Mouse (Mus musculus) spleen, embryonic (tissue): ENCODE measurements around the gene Adgrl1.

Experiments
- CTCF ChIA-PET: fragments of 350-600 bp; sonication (Branson Sonifier 250); formaldehyde crosslinking; loops from one replicate; lab custom pipeline; 2022; lab: Charles Lee

Adgrl1 gene

DNA sequence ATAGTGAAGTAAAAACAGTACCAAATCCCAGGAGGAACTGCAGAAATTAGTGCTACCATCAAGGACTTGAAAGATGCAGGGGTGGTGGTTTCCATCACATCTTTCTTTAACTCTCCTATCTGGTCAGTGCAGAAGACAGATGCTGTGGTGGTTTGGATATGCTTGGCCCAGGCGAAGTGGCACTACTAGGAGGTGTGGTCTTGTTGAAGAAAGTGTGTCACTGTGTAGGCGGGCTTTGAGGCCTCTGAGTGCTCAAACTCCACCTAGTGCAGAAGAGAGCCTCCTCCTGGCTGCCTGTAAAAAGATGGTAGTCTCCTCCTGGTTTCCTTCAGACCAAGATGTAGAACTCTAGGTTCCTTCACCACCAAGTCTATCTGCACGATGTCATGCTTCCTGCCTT lies 45.6 kb downstream of the Adgrl1 start:
- CTCF ChIA-PET, result no interaction called here

- CTCF ChIA-PET, result interaction anchor here (0.5 to 1.0 kb wide), 2 partner anchors 17 to 258 kb away, joined by 4 to 7 read pairs; no protein-coding TSS in a partner anchor
These were observed 54.8 kb downstream of the Adgrl1 start for GRCm38 (mm10) chr8:83954749-83955105.

GRCm38 (mm10) chr8:83955106-83955957 lies 55.4 kb downstream of the Adgrl1 start, which contains the start of the genes Gm10644 and Asf1b:
Gene Gm10644, minus strand, starts transcription at chr8:83955205.
Gene Asf1b, plus strand, starts transcription at chr8:83955507.
- CTCF ChIA-PET, result interaction anchor here (0.5 to 1.0 kb wide), 3 partner anchors 16 to 623 kb away, joined by 4 to 7 read pairs (median 5); no protein-coding TSS in a partner anchor

DNA sequence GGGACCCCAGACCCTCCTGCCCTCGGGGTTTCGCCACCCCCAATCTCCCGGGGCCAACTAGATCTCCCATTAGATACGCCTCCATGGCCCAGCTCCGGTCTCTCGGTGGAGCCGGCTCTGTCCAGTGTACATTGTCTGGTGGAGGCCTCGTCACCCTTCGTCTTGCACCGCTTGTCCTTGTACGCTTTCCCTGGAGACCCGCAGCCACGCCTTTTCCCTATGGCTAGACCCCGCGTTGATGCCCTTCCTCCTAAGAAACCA lies 56.0 kb downstream of the Adgrl1 start:
- CTCF ChIA-PET, result interaction anchor here (1.0 kb wide), 1 partner anchor 15 kb away, joined by 4 read pairs; no protein-coding TSS in a partner anchor

DNA sequence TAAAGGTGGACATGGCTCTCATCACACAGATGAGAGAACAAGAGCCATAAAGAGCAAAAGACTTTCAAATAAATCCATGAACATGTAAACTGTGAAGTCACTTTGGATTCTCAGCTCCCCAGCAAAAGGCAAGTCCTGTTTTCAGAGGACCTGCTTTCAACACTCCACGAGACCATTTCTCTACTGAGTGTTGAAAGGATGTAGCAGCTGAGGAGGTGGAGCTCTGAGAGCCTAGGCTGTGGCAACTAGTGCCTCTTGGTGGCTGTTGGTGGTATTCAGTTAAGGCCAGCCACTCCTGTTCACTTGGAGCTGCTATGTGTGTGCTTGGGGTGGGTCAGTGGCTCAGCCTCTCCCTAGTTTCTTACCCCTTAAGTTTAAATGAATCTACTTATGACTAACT lies 56.9 kb downstream of the Adgrl1 start:
- CTCF ChIA-PET, result no interaction called here

GRCm38 (mm10) chr8:83964015-83964765 lies 64.3 kb downstream of the Adgrl1 start:
- CTCF ChIA-PET, result interaction anchor here (1.2 kb wide), 1 partner anchor 827 kb away, joined by 3 read pairs; no protein-coding TSS in a partner anchor

DNA sequence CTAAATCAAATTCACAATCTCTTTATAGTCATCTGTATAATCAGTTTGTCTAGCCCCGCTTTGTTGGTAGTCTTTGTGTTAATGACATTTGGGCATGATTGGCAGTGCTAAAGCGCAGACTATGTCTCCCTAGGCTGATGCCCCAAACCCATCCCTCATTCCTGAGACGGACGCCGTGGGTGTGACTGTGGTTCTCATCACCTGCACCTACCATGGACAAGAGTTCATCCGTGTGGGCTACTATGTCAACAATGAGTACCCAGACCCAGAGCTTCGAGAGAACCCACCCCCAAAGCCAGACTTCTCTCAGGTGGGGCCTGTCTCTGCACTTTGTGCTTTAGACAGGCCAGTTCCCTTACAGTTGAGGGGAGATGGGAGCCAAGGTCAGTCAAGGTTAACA lies 67.8 kb downstream of the Adgrl1 start:
- CTCF ChIA-PET, result no interaction called here

- CTCF ChIA-PET, result interaction anchor here (1.3 kb wide), 1 partner anchor 16 kb away, joined by 4 read pairs; the partner anchor contains the start of genes Asf1b and Gm10644
These were observed 71.2 kb downstream of the Adgrl1 start for GRCm38 (mm10) chr8:83971121-83971520.

- CTCF ChIA-PET, result interaction anchor here (1.3 kb wide), 1 partner anchor 16 kb away, joined by 4 read pairs; the partner anchor contains the start of genes Asf1b and Gm10644
These were observed 71.8 kb downstream of the Adgrl1 start for GRCm38 (mm10) chr8:83971661-83972060.

DNA sequence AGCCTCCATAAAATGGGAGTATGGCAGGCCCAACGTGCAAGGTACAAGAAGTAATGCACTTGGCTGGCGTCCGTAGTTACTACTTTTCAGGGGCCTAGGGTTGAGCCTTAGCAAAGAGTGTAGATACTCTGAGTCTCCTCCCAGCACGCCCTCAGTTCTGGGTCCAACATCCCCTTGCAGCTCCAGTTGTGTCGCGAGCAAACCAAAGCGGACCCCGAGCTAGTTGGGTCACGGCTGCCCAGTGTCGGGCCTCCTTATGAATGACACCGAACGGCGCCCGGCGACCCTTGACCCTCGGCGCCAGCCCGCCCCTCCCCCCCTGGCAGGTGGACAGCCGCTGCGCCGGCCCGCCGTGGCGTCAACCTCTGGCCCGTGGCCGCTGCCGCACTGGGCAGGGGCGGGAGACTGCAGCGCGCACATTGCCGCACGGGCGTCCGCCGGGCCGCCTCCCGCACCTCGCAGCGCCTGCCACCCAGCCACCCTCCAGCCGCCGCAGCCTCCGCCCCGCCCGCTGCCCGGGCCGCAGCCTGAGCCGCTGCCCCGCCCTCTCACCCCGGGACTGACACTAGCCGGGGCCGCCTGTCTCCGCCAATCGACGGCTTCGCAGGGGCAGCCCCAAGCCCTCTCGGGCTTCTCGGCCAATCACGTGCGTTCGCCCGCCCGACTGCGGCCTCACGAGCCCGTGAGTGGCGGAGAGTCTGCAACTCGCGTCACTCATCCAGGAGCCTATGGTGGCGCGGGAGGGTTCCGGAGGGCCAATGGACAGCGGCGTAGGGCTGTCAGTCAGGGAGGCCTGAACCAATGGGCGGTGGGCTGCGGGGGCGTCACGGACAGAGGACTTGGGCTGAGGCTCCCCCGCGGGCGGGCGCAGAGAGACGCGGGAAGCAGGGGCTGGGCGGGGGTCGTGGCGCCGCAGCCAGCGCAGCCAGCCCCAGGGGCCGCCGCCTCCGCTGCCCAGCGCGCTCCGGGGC lies 72.5 kb downstream of the Adgrl1 start, which contains the start of gene Prkaca:
Prkaca (plus strand) TSS at position 844 of the 971 bp plus-strand sequence.
- CTCF ChIA-PET, result interaction anchor here (0.6 to 1.3 kb wide), 2 partner anchors 17 to 380 kb away, joined by 4 read pairs; partner anchors contain the start of genes Asf1b and Gm10644

GRCm38 (mm10) chr8:83973161-83974031 lies 73.5 kb downstream of the Adgrl1 start:
- CTCF ChIA-PET, result interaction anchor here (0.6 to 0.7 kb wide), 4 partner anchors 10 to 523 kb away, joined by 3 to 22 read pairs (median 4); no protein-coding TSS in a partner anchor

GRCm38 (mm10) chr8:83974521-83974920 lies 74.6 kb downstream of the Adgrl1 start:
- CTCF ChIA-PET, result interaction anchor here (0.6 to 0.9 kb wide), 2 partner anchors 159 to 322 kb away, joined by 3 read pairs; partner anchors contain the start of gene Gipc1

DNA sequence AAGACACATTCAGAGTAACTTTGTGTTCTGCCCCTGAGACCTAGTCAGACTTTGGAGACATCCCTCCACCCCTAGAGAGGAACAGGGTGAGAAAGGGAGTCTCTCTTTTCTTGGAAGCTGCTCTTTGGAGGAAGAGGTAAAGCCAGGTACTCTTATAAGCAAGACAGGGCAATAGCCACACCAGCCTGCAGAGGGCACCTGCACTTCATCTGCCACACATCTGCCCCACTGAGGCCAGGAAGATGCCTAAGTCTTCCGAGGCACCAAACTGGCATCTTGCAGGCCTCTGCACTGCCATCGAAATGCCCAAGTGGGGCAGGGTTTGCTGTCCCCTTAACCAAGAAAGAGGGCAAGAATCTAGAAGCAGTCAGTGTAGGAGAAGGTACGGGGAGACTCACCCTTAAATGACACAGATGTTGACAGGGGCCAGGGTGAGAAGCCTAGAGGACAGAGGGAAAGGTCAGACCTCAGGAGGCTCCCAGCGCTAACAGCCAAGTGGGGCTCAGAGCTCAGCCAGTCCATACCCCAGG lies 76.3 kb downstream of the Adgrl1 start:
- CTCF ChIA-PET, result no interaction called here

DNA sequence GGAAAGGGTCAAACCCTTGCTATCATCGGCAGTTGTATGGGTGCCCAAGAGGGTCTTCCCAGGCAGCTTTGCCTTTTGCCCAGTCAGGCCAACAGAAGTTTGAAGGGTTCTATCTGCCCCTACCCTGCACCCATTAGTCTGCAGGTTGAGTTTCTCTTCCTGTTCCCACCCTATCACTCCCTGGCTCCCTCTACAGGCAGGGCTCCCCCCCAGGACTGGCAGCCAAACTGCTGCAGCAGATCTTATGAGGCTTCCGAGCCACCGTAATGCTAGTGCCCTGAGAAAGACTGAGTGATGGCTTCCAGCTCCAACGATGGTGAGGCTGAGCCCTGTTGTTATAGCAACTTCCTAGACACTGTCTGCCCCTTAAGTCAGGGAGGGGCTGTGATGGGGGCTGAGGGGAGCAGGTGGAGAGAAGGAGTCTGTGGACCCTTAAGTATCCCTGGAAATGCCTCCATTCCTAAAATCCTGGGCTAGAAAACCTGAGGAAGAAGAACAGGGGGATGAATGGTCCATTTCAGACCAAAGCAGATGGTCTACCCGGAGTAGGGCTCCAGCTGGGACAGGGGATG lies 77.0 kb downstream of the Adgrl1 start:
- CTCF ChIA-PET, result no interaction called here

GRCm38 (mm10) chr8:83977646-83978045 lies 77.7 kb downstream of the Adgrl1 start:
- CTCF ChIA-PET, result no interaction called here

GRCm38 (mm10) chr8:83978200-83978599 lies 78.3 kb downstream of the Adgrl1 start:
- CTCF ChIA-PET, result no interaction called here

- CTCF ChIA-PET, result no interaction called here
These were observed 80.3 kb downstream of the Adgrl1 start for GRCm38 (mm10) chr8:83980250-83980649.

DNA sequence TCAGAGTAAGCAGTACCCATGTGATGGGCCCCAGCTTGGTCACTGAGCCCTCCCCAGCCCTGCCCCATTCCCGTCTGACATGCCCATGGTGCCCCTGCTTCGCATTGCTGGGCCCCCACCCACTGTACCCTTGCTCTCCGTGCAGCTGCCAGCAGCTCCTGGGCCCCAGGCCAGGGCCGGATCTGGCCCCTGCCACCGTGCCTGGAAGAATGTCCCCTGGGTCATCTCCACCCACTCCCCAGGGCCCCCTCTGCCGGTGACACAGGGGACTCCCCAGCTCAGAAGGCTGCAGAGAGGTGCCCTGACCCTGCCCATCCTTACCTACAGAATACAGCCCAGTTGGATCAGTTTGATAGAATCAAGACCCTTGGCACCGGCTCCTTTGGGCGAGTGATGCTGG lies 80.9 kb downstream of the Adgrl1 start:
- CTCF ChIA-PET, result no interaction called here

DNA sequence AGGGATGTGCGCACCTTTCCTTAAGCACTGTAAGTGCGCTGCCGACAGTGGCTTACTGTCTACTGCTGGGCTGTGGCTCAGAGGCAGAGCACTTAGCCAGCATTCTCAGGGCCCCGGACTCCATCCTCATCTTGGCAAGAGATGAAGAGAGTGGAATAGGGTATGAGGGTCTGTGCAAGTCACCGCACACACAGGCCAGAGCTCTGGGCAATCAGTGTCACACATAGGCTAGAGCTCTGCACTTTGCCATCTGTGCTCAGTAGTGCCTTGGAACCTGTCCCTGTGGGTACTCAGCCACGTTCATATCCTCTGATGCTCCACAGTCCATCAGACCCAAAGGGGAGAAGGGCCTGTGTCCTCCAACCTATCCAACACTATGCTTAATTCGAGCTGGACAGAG lies 81.6 kb downstream of the Adgrl1 start:
- CTCF ChIA-PET, result no interaction called here
